Mouse (Mus musculus): ENCODE data around the gene Nkd2.

The Nkd2 gene

DNA sequence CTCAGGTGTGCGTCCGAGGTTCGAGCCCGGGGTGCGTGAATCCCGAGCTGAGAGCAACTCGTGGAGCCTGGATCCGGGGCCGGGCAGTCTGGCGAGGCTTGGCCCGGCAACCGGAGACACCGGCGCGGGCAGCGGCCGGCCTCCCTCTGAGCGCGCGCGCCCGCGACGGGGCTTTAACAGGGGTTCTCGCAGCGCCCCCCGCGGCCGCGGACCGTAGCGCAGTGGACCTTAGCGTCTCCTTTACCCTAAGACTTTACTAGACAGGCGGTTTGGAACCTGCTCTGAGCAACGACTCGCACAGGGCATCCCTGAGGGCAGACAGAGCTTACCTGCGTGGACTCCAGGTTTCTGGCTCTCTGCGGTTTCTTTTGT lies at the start of gene Nkd2:
Gene Nkd2 (minus strand): TSS at position 167 of the 372 bp plus-strand sequence.
- in situ Hi-C loops (cut with MboI; ENCODE audit: low sequenced_read_pairs) = no loop called here

DNA sequence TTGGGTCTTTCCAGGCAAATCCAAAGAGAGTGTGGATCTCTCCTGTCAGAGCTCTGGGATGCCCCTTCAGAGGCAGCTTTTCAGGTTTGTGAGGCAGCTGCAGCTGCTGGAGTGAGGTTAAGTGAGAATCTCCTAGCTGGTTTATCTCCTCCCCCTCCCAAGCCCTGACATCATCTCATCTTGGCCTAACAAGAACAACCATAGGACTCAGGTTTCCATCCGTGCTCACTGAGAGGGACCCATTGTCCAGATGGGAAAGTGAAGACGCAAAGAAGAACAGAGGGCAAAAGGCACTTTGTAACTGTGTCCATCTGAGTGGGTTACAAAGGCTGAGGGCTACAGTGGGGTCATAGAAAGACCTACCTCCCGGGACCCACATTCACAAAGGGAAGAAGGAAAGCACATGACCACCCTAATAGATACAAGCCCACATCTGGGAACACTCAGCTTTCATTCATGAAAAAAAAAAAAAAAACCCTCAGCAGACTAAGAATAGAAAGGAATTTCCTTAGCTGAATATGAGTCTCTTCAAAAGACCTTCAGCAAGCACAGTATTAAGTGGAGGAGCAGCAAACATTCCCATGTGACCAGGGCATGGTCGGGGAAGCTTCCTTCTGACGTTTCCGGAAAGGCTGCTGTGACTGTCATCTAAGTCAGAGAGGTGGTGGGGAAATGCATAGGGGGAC lies 45.2 kb upstream of the Nkd2 start:
- in situ Hi-C loops (cut with MboI; ENCODE audit: low sequenced_read_pairs) = no loop called here

DNA sequence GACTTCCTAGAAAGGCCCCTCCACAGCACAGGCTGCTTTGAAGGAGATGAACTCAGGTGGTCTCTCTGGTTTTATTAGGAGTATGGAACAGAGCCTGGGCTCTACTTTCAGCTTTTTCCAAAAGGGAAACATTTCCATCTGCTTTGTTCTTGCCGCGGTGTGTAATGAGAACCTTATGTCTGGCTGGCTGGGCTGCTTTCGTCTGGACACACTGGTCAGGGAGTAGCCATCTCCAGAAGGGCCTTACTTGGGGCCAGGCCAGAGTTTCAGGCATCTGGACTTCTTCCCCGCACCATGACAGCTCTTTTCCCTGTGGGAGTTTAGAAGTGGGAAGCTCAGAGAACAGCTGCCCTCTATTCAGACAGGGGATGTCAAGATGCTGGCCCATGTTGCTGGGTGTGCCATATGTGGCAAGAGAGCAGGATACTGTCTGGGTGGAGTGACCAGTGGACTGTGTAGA lies 40.0 kb upstream of the Nkd2 start:
- in situ Hi-C loops (cut with MboI; ENCODE audit: low sequenced_read_pairs) = no loop called here

DNA sequence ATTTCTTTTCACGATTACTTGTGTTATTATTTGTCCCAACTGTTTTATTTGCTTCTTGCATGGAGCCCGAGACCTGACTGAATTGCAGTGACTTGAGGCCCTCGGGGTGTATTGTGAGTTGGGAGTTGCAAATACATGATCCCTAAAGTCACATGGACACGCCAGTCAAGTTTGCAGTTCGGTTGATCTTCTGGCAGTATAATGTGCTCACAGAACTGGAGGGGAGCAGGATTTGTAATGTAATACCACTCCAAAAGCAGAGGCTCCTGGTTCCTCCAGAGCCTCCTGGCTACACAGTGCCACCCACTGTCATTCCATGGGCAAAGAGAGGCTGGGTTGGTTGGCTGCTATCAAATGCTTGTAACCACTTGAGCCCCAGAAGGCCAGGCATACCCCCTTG lies 39.2 kb upstream of the Nkd2 start:
- in situ Hi-C loops (cut with MboI; ENCODE audit: low sequenced_read_pairs) = no loop called here

DNA sequence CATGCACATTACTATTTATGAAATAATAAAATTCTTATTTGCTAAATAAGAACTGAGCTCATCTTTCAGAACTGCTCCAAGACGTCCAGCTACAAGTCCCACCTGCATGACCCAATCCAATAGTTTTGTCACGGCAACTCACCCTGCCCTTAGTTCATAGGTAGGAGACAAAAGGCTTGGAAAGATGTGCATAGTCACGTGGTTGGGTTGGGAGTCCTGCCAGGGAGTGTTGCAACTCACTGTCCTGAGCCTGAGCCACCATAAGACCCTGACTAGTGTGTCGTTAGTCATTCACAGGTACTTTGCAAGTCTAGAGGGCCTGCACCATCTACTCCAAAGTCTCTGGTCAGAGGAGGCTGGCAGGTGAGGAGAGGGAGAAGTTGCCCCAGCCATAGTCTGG lies 38.6 kb upstream of the Nkd2 start:
- in situ Hi-C loops (cut with MboI; ENCODE audit: low sequenced_read_pairs) = no loop called here

DNA sequence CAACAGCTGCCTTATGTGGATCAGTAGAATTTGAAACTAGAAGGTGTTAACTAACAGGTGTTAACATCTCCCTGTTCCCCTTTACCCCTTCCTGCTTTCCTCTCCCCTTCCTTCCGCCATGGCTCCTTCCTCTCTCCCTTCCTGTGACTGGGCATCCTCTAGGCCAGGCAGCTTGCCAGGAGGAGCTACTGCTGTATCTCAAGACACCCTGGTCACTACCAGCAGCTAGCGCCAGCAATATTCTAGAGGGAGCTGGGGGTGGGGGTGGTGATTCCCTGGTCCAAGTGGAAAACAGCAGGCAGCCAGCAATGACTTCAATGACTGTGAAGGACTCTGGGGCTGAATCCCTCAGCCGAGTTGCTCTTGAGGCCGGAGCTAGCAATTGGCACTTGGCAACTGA lies 38.2 kb upstream of the Nkd2 start:
- in situ Hi-C loops (cut with MboI; ENCODE audit: low sequenced_read_pairs) = no loop called here

DNA sequence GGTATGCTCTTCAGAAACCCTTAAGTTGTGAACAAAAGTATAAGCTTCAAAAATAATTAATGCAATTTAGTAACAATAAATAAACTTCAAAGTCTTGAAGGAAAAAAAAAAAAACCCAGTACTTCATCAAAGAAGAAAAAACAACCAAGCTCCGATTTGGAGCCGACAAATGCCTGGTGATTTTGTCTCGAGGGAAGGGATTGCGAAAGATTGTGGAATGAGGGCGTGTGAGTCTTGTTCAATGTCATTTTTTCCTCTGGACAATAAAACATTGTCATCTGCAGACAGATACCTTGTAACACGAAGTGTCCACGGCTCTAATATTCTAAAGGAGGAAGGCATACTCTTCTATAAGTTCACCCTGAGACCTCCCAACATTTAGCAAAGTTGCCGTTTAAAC lies 33.9 kb upstream of the Nkd2 start:
- in situ Hi-C loops (cut with MboI; ENCODE audit: low sequenced_read_pairs) = no loop called here

DNA sequence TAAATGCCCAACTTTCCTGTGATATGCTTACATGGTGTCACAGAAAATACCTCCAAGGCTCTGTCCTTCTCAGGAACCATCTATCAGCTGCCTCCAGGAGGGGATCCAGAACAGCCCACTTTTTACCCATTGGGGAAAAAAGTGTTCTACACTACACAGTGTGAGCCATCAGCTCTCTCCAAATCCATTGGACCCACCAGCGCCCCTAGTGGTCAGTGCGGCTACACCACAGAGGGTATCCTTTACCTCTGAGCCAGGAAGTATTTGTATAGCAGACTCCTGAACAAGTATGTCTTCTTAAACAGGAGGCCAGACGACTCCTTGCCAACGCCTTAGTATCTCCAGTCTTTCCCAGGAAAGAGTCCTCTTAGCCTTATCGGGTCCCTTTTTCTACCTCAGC lies 32.4 kb upstream of the Nkd2 start:
- in situ Hi-C loops (cut with MboI; ENCODE audit: low sequenced_read_pairs) = no loop called here

DNA sequence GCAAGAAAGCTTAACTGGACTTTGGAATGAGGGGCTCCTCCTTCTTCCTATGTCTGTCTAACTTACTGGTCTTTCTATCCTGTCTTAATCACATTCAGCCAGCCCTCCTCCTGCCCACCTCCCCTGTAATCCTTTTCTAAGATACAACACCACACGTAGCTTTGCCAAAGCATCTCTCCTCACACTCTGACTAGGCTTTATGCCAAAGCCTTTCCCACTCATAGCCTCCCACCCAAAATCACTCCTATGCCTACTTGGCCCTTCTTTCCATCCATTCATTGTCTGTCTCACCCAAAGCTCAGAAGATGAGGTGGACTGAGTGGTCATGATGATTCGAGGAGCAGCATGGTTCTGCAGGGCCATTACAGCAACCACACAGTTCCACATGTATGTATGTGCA lies 24.7 kb upstream of the Nkd2 start:
- in situ Hi-C loops (cut with MboI; ENCODE audit: low sequenced_read_pairs) = no loop called here

DNA sequence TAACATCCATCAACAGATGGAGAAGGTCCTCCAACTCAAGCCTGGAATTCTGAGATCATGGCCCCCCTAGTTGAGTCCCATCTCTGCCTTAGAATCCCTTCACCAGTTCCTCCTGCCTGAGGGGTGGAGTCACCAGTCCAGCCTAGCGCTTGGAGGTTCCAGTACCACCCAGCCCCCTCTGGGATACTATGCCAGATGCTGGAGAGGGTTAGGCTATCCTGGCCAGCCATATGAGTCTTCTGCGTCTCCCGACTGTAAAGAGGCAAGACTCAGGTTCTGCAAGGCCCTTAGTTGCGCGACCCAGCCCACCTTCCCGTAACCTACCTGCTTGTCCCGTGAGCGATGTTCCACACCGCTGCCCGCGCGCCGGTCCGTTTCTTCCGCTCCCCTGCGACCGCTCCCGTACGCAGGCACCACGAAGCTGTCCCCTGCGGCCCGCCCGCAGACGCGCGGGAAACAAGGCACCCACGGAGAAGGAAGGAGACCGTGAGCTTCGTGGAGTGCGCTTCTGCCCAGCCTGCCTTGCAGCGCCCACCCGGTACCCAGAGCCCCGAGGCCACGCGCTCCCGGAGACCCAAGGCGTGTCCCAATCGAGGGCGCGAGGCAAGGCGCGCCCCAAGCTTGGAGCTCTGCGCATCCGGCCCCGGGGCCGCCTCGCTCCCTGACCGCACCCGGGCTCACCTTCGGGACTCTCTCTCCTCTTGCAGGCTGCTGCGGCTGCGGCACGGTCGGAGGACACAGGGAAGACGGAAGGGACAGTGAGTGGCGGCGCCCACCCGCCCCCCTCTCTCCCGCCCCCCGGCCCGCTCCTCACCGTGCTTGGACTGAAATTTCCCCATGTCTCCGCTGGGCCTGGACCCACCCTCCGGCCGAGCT lies 604 bp downstream of the Nkd2 start:
- in situ Hi-C loops (cut with MboI; ENCODE audit: low sequenced_read_pairs) = no loop called here

DNA sequence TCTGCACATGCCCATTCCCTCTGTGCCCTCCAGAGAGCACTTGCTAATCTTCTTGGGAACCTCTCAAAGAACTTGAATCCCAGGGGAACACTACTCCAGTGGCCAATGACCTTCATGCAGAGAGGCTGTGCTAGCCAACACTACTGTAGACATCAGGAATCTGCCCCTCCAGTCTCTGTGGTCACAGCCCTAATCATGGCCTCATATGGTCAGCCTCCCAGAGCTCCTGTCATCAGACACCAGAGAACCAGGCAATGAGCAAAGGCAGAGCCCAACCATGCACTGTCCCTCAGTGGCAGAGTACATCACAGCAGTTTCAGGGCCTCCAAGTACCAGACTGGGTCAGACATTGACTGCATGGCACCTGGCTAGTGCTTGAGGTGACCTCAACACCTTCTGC lies 4.7 kb downstream of the Nkd2 start:
- in situ Hi-C loops (cut with MboI; ENCODE audit: low sequenced_read_pairs) = no loop called here

DNA sequence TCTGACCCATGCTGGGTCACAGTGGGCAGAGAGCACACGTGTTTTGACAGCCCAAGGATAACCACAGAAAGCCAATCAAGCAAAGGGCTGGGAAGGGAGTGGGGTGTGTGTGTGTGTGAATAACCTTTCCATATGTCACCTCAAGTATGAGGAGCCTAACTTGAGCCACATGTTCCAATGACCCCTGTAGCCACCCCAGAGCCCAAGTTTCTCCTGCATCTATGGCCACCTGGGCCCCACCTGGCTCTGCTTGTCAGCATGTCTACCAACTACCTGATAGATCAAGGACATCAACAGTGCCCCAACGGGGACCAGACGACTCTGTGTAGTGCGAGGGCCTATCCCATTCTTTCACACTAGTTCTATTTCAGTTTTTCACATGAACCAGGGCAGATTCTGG lies 7.7 kb downstream of the Nkd2 start:
- in situ Hi-C loops (cut with MboI; ENCODE audit: low sequenced_read_pairs) = no loop called here

DNA sequence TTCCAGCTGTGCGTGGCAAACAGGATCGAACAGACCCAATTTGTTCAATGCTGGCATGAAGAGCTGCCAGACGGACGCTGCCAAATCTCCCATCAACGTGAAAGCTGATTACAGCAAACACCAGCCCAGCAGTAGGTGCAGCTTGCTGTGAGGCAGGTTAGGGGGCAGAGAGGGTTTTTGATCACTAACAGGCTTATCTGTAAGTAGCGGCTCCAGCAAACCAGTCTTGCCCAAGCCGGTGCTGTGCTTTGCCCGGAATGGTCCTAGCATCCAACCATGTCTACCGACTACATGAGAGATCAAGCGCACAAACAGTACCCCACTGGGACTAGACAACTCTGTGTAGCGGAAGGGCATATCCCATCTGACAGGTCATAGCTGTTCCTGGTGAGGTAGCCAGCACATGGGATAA lies 8.3 kb downstream of the Nkd2 start:
- in situ Hi-C loops (cut with MboI; ENCODE audit: low sequenced_read_pairs) = no loop called here

DNA sequence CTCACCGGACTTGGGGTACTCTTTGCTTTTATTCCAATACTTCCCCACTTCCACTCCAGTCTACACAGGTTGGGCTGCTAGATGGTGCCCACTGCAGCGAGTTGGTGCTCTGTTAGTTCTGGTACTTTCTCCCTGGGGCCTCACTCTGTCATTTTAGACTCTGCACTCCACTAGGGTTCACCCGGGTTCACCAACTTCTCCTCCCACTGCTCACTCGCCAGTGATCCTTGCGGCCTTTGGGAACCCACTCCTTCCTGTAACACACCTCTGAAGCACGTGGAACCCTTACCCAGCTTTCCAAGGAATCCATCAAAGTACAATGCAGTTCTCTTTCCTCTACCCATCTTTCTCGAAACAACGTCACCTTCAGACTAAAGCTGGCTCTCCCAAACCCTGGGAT lies 9.7 kb downstream of the Nkd2 start:
- in situ Hi-C loops (cut with MboI; ENCODE audit: low sequenced_read_pairs) = no loop called here

DNA sequence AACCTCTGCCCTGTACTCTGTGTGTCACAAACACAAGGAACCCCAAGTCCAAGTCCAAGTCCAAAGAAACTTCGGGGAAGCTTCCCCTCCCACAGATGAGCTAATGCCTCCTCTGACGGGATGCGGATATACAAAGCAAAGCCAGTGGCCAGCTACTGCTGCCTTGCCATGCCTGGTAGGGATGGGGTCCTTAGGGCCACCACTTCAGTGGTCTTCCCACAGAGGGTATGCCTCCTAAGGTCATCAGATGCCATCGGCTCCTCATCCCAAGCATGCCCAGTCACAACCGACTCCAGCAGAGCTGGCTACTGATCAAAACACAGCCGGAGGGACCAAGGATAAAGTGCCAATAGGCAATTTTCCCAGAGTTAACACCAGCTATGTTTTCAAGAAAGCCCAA lies 10.9 kb downstream of the Nkd2 start:
- in situ Hi-C loops (cut with MboI; ENCODE audit: low sequenced_read_pairs) = no loop called here

DNA sequence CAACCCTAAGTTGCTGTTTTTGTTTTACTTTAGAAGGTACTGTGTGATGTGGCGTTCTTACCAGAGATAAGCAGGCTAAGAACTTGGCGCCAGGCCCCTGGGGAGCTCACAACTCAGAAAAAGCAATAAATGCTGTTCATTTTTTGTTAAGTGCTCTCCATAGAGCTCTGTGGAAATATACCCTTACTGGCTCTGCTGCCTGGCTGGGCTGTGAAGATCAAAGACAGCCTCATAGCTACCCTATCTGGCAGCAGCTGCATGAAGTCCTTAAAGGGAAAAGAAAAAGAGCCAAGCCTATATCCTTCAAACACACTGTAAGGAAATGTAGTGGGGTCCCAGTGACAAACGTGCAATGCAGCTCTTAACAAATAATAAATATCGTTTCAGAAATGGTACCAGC lies 11.6 kb downstream of the Nkd2 start:
- in situ Hi-C loops (cut with MboI; ENCODE audit: low sequenced_read_pairs) = no loop called here

DNA sequence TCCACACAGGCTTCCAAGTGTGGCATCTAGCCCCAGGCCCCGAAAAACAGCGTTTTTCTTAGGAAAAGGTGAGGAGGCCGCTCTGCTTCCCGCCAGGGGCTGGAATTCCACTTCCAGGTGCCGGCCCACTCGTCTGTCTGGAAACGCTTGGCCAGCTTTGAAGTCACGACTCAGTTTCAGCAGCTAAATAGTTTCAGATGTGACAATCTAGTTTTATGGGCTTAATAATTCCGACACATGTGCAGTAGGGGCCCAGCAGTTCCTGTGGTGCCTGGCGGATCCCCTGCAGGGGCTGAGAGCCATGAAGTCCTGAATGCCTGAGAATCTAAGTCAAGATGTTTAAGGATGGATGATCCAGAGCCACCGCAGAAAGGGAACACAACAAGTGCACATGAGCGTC lies 13.6 kb downstream of the Nkd2 start:
- in situ Hi-C loops (cut with MboI; ENCODE audit: low sequenced_read_pairs) = no loop called here

DNA sequence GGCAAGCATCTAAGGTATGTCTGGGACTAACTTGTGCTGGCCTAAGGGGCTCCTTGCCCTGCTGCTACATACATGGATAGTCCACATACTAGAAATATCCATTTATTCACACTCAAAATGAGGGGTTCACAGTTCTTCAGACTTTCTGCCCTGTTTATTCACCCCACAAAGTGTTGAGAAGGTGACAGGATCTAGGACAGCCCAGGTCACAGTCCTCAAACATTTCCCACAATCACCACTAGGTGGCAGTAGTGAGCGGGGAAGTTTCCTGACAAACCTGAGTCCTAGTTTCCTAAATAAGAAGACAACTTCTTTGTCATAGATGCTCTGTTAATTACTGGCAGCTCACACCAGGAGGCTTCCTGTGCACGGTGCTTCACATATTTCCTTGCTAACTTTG lies 15.9 kb downstream of the Nkd2 start:
- in situ Hi-C loops (cut with MboI; ENCODE audit: low sequenced_read_pairs) = no loop called here

DNA sequence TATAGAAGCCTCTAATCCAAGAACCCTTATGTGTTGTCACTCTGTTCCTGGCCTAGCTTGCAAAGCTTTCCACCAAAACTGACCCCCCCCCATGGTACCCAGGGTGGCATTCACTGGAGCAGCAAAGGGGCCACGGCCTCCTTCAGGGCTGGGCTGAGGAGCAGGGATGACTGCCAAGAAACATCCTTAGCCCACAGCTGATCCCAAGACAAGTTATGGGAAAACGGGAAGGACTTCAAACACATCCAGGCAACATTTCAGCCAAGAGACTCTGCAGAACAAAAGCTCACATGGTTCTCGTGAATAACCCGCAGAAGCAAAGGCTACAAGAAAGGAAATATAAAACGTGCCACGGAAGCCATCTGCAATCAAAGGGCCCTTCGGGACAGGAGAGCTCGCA lies 20.2 kb downstream of the Nkd2 start:
- in situ Hi-C loops (cut with MboI; ENCODE audit: low sequenced_read_pairs) = no loop called here

DNA sequence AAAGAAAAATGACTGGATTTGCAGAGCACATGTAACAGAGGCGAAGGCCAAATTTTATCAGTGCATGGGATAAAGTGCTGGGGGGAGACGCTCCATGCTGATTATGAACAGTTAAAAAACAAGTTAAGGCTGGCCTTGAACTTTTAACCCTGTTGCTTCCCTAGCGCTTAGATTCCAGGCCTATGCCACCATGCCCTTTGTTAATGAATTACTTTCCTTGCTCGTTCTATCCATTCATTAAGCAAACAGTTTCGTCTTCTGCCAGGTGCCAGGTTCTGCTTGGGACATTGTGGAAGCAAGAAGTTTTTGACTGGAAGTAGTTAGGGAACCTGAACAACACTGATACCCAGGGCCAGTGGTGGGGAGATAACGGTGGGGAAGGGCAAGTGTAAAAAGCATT lies 23.7 kb downstream of the Nkd2 start:
- in situ Hi-C loops (cut with MboI; ENCODE audit: low sequenced_read_pairs) = loop anchor here (5.0 kb wide), 1 partner anchor 96 kb away; no protein-coding TSS in a partner anchor

DNA sequence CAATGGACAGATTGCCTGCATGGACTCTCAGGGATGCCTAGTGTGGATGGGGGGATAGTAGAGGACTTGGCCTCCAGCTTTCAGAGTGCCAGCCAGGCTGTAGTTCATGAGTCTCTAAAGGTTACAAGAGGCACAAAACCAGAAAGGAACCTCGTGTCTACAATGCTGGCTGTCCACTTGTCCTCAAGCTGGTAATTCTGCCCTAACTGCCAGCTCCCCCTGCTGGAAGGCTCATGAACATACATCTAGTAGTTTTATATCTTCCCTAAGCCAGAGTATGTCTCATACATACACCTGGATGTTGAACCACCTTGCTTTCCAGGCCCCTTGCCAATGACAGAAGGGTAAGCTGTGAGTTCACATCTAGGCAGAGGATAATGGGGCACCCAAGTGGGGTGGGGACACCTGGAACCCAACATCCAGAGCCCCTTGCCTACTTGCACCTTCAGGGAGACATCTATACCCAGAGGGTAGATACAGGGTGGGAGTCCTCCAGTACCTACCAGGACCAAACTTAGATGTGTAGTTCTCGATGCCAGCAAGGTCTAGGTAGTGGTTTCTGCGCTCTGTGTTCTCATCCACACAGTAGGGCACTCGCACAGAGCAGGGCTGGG lies 25.1 kb downstream of the Nkd2 start:
- in situ Hi-C loops (cut with MboI; ENCODE audit: low sequenced_read_pairs) = loop anchor here (5.0 kb wide), 1 partner anchor 95 kb away; no protein-coding TSS in a partner anchor

DNA sequence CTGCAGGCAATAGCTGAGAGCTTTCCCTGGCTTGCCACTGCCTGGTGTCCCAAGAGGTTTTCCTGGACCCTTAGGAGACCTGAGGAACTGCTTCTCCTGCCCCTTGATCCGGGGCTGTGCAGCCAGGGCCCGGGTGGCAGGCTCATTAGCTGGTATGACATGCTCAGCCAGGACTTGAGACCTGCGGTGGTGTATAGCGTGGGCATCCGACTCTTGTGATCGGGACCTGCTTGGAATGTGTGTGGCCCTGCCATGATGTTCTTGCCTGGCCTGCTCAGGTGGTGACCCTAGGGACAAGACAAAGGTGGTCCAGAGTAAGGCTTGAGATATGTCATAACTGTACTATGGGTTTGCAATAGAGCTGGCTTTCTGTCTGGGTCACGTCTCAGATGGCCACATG lies 26.2 kb downstream of the Nkd2 start:
- in situ Hi-C loops (cut with MboI; ENCODE audit: low sequenced_read_pairs) = loop anchor here (5.0 kb wide), 1 partner anchor 94 kb away; no protein-coding TSS in a partner anchor

Measured in CH12F3 (cell line).